Comparison of ENCODE assay signal across 9 mouse cellular contexts in the genomic region with DNA sequence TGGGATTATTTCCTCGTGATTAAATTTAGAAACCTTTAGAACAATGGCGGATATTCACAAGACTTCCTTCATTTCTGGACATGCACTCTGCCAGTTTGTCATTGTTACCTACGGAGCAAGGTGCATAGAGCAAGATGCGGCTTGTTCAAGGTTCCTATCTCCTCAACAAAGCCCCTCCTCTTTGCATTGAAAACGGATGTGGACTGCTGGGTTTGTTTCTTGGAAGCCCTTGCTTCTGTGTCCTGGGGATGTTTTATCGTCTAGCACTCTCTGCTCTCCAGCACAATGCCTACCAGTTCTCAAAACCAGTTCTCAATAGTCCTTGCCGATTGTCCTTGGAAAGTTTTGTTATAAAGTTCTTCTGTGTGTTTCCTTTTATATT. TPM values are rescaled to one million over a fixed set of nuclear protein-coding genes. Genes with fewer than 3 reads are reported as not detected.
DNase-seq lines count a peak whose midpoint lies in the region; ATAC-seq and TF ChIP-seq lines count a peak whose summit lies in the region.
"Had no signal": no experiment of that assay in that cellular context is flagged by ENCODE, and none has a peak within 500 bp of the region (broad histone marks: within the 10 kb centered on the region; RNA-seq: fewer than 3 reads in every experiment).

No protein-coding gene starts in this region.

- peak overlapping the region; percentile 89 for H3K4me2 ChIP-seq in liver, embryonic 11.5 days

- no peaks in the 10 kb centered on the region for H3K36me3 ChIP-seq in liver, embryonic 11.5 days (ENCODE audit: control insufficient read depth, insufficient read depth, low read length)

- DNase-seq in gastrocnemius, adult 2 months: no peak
- DNase-seq in gastrocnemius, postnatal 14 days: no peak
- DNase-seq in thymus, postnatal 0 days (ENCODE audit: low spot score): peak; percentile 31
- DNase-seq in thymus, adult 18-20 months: no peak
- DNase-seq in liver, embryonic 11.5 days (ENCODE audit: low spot score): no peak
- DNase-seq in cerebellum, adult 11 months: no peak
- no peak for DNase-seq in right cerebral cortex, postnatal 36 days (ENCODE audit: low spot score in 2 of 2)
- no peak for DNase-seq in embryo, embryonic 11 days
- DNase-seq: right cerebral cortex, postnatal 14 days had no signal

- H3K27me3 ChIP-seq in liver, embryonic 11.5 days (replicated peaks; ENCODE audit: control insufficient read depth, insufficient read depth, low read length): peaks cover 4% of the 10 kb centered on the region; the same call in 1 of the 2 replicates

- no peaks in the 10 kb centered on the region for H3K9me3 ChIP-seq in liver, embryonic 11.5 days (ENCODE audit: control insufficient read depth, low read length)

- 26% methylated on average over 7 of the region's 7 CpGs for WGBS in liver, embryonic 11.5 days

- H3K4me3 ChIP-seq in gastrocnemius, adult 2 months: peak overlapping the region; percentile 93
- peak overlapping the region; percentile 77 for H3K4me3 ChIP-seq in liver, embryonic 11.5 days (ENCODE audit: low read depth, low read length)

- TF ChIP-seq CTCF in gastrocnemius, adult 2 months (IDR thresholded peaks at IDR 0.05): no peak

- H3K27ac ChIP-seq in gastrocnemius, adult 2 months: peak overlapping the region; percentile 95
- no peak overlapping the region for H3K27ac ChIP-seq in liver, embryonic 11.5 days (ENCODE audit: low read depth, low read length)

- H3K4me1 ChIP-seq in liver, embryonic 11.5 days (replicated peaks; ENCODE audit: control insufficient read depth, insufficient read depth, low read length): peaks cover 8% of the 10 kb centered on the region

- intact Hi-C loops in gastrocnemius, adult 2 months (cut with DNase I): loop anchor here (1.0 kb wide), 1 partner anchor 42 kb away; no protein-coding TSS in a partner anchor
- intact Hi-C loops in gastrocnemius, postnatal 14 days (cut with DNase I; ENCODE audit: low total_unique reads): no loop called here

- no peak for ATAC-seq in liver, embryonic 11.5 days (replicated peaks; ENCODE audit: low FRiP score)

- peak overlapping the region; percentile 77 for H3K9ac ChIP-seq in liver, embryonic 11.5 days (ENCODE audit: low read depth, low read length)

RNA-seq across cellular contexts. Expression of gene Slc25a30, which starts 0.9 kb away (rescaled TPM):
- 10 to 100 TPM in 1 of 2 experiments, 1 to 10 TPM in 1; 6.6 to 10.5 TPM for total RNA-seq in gastrocnemius, adult 2 months (2021)
- 1 to 10 TPM; 7.8 to 9.6 TPM for total RNA-seq in gastrocnemius, postnatal 14 days (2021)
- polyA plus RNA-seq in thymus, postnatal 0 days (2015; fragmentation: Nextera tagmentation; extraction: Ambion mirVana): 7.4 and 7.7 TPM in 2 replicates
- 6.4 and 7.3 TPM in 2 replicates for polyA plus RNA-seq in liver, embryonic 11.5 days (2014; fragmentation: Nextera tagmentation; extraction: Ambion mirVana)

RNA-seq across cellular contexts. Expression of gene Cog3, which starts 33.5 kb away (rescaled TPM):
- total RNA-seq in gastrocnemius, adult 2 months (2021): 1 to 10 TPM; 7.0 to 8.6 TPM
- total RNA-seq in gastrocnemius, postnatal 14 days (2021): 1 to 10 TPM; 8.3 to 9.3 TPM
- 17.6 and 18.1 TPM in 2 replicates for polyA plus RNA-seq in thymus, postnatal 0 days (2015; fragmentation: Nextera tagmentation; extraction: Ambion mirVana)
- polyA plus RNA-seq in liver, embryonic 11.5 days (2014; fragmentation: Nextera tagmentation; extraction: Ambion mirVana): 18.1 and 19.3 TPM in 2 replicates

RNA-seq across cellular contexts. Expression of gene Tpt1, which starts 57.1 kb away (rescaled TPM):
- 1,000 to 10,000 TPM; 3,630 to 4,350 TPM for total RNA-seq in gastrocnemius, adult 2 months (2021)
- 1,000 to 10,000 TPM; 3,074 to 3,192 TPM for total RNA-seq in gastrocnemius, postnatal 14 days (2021)
- 1,615 and 1,673 TPM in 2 replicates for polyA plus RNA-seq in thymus, postnatal 0 days (2015; fragmentation: Nextera tagmentation; extraction: Ambion mirVana)
- 946 and 1,034 TPM in 2 replicates for polyA plus RNA-seq in liver, embryonic 11.5 days (2014; fragmentation: Nextera tagmentation; extraction: Ambion mirVana)
